Mouse (Mus musculus): ENCODE data around the gene Mei4. TPM values are rescaled to one million over a fixed set of nuclear protein-coding genes. Genes with fewer than 3 reads are reported as not detected.

Gene Mei4
- polyA plus RNA-seq, 1 experiment from 2014 or later: 1.1 TPM

DNA sequence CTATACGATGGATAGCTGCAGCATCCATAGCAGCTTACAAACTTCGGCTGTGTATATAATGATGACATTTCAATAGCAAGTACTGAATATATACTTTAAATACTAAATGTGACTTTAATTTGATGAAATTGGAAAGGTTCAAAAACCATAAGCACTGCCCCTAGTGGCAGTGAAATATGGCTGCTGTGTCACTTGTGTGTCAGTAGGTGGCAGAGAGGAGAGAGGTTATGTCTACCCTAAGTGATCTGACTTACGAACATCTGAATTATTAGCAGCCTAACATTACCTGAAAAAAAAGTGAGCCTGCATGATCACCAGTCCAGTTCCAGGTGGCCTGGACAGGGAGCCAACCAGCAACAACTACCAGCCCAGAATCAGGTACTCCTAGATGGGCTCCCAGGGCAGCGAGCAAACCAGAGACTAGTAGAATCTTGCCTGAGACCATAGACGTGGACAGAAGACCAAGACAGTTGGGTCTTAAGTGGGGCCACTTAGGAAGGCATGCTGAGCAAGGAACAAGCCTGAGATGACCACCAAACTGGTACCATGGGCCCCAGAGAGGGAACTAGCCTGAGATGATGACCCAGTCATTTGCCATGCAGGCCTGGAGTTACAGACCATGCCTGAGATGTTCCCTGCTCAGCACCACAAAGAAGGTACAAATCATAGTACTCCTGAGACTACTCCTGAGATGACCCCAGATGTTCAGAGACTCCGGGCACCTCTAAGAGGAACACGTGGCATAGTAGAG, 384.4 kb downstream of the Mei4 start:
- H3K27me3 ChIP-seq (ENCODE audit: poor library complexity, severe bottlenecking): no peaks in the 10 kb centered on the region
- WGBS: 80% methylated on average over 7 of the region's 7 CpGs
- H3K9me3 ChIP-seq: no peaks in the 10 kb centered on the region
- no peaks in the 10 kb centered on the region for H3K36me3 ChIP-seq (replicated peaks)
- H3K27ac ChIP-seq: no peak overlapping the region
- no peak overlapping the region for H3K4me3 ChIP-seq
- no peaks in the 10 kb centered on the region for H3K4me1 ChIP-seq
- DNase-seq (ENCODE audit: extremely low spot score, low spot score): no peak

Other genes with a start within 250 kb of the Mei4 start
- 0.37 and 0.46 TPM in 2 replicates for gene Htr1b, start 229.8 kb upstream of the Mei4 start, polyA plus RNA-seq (2016; fragmentation: Nextera tagmentation; extraction: Ambion mirVana)